Mouse (Mus musculus) MEL (cell line): ENCODE measurements around the gene Limd2.

Experiments used
- CHD2 ChIP-seq: IDR thresholded peaks from 2 replicates; pipeline ENCODE4 v1.6.1; 2011; ENCODE audit warnings: low read length, improper control_type of control experiment
- CTCF ChIP-seq, 3 experiments: IDR thresholded peaks in 2 of 3; conservative IDR thresholded peaks in 1 of 3; 2 replicates each; pipeline ENCODE4 v1.5.1; 2011 to 2012; ENCODE audit warnings: low read length in 3 of 3, low read depth in 2 of 3, mild to moderate bottlenecking in 2 of 3, improper control_type of control experiment in 1 of 3, inconsistent platforms in 1 of 3, mixed read lengths in 1 of 3, moderate library complexity in 1 of 3; ENCODE audit not compliant: control insufficient read depth in 1 of 3, insufficient read depth in 1 of 3, poor library complexity in 1 of 3, severe bottlenecking in 1 of 3
- MAFK ChIP-seq: IDR thresholded peaks from 2 replicates; pipeline ENCODE4 v1.6.1; 2011; ENCODE audit warnings: low read depth, mild to moderate bottlenecking, low read length, improper control_type of control experiment, borderline replicate concordance
- MEF2A ChIP-seq: IDR thresholded peaks from 2 replicates; pipeline ENCODE4 v1.6.1; 2014; ENCODE audit warnings: low read depth, mild to moderate bottlenecking, inconsistent platforms, low read length, improper control_type of control experiment; ENCODE audit not compliant: poor library complexity, insufficient replicate concordance, severe bottlenecking; ENCODE audit errors: extremely low read depth
- MYC ChIP-seq: IDR thresholded peaks from 2 replicates; pipeline ENCODE4 v1.6.1; 2011; ENCODE audit warnings: low read depth, mild to moderate bottlenecking, low read length, improper control_type of control experiment, moderate library complexity
- NELFE ChIP-seq: IDR thresholded peaks from 2 replicates; pipeline ENCODE4 v1.6.1; 2011; ENCODE audit warnings: low read depth, low read length, improper control_type of control experiment
- POLR2AphosphoS2 ChIP-seq: IDR thresholded peaks from 2 replicates; pipeline ENCODE4 v1.6.1; 2011; ENCODE audit warnings: low read length, improper control_type of control experiment
- TAL1 ChIP-seq: IDR thresholded peaks from 2 replicates; pipeline ENCODE4 v1.6.1; 2012; ENCODE audit warnings: mild to moderate bottlenecking, inconsistent platforms, low read length, moderate library complexity, mixed read lengths
- UBTF ChIP-seq: IDR thresholded peaks from 2 replicates; pipeline ENCODE4 v1.6.1; 2012; ENCODE audit warnings: low read depth, mild to moderate bottlenecking, inconsistent platforms, low read length, improper control_type of control experiment, moderate library complexity, borderline replicate concordance; ENCODE audit not compliant: insufficient read depth
- ZMIZ1 ChIP-seq: IDR thresholded peaks from 2 replicates; pipeline ENCODE4 v1.6.1; 2012; ENCODE audit warnings: low read depth, mild to moderate bottlenecking, inconsistent platforms, low read length, improper control_type of control experiment, moderate library complexity

DNA sequence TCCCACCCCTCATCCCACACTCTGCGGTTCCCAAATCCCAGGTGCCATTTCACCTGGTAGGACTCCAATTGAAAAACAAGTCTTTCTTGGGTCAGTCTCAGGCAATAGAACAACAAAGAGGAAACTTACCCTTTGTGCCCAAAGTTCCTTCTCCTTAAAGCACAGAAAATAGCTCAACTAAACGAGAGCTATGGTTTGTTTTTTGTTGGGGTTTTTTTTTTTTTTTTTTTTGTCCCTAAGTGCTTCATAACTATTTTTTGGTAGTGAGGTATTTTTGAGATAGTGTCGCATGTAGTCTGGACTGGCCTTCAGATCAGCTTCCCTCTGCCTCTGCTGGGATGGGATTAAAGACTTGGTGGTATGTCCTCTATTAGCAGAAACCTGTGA lies 33.5 kb upstream of the Limd2 start:
- TF ChIP-seq ZMIZ1, result no peak
- no peak for TF ChIP-seq POLR2AphosphoS2
- no peak for TF ChIP-seq MAFK
- TF ChIP-seq TAL1, result no peak
- no peak for TF ChIP-seq CTCF (IDR thresholded peaks at IDR 0.05 in 2 of 3, conservative IDR thresholded peaks at IDR 0.05 in 1 of 3; ENCODE audit: control insufficient read depth in 1 of 3, insufficient read depth in 1 of 3, low read depth in 2 of 3, low read length in 3 of 3, poor library complexity in 1 of 3, severe bottlenecking in 1 of 3)
- no peak for TF ChIP-seq UBTF
- TF ChIP-seq MYC, result no peak
- no peak for TF ChIP-seq NELFE
- TF ChIP-seq MEF2A, result no peak
- no peak for TF ChIP-seq CHD2
